Mouse (Mus musculus): ENCODE data around the gene Slc1a3. TPM values are rescaled to one million over a fixed set of nuclear protein-coding genes. Genes with fewer than 3 reads are reported as not detected.

The Slc1a3 gene
- total RNA-seq, 2 experiments from 2014 or later = 419 to 424 TPM

DNA sequence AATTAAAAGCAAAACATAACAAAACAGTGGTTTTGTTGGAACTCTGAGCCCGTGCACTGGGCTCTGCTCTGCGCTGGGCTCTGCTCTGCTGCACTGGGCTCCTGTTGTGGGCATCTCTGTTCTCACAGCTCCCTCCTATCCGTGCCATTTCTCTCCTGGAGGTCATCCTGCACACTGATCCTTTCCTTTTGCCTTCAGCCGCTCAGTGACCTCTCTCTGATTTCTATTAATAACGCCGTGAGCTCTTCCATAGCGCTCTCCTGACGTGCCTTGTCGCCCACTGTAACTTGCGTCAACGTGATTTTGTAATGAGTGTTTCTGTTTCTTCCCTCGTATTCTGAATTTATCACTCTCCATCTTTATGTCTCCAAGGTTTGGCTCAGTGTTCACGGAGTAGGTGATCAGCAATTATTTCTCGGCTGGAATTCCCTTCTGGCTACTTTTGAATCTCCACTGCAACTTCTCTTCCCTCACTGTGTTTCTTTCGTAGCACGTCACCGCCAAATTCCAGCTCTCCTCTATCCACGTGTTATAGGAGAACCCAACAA is 91.0 kb downstream of the Slc1a3 start:
- no peak for DNase-seq (ENCODE audit: extremely low spot score in 1 of 2, low spot score in 1 of 2)

DNA sequence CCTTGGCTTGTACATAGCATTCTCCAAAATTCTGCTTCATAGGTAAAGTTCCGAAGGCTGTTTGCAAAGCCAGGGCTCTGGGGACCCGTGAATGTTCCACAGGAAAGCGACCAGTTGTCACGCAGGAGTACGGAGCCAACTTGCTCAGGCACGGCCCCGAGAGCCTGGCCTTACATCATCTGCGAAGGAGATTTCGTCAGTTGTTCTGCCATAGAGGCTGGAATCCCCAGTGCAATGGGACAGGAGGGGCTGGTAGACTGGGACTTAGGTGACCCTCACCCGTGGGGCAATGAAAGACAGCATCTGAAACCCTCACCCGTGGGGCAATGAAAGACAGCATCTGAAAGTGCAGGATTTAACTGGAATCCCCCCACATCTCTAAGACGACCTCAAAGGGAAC is 94.3 kb downstream of the Slc1a3 start:
- DNase-seq (ENCODE audit: extremely low spot score in 1 of 2, low spot score in 1 of 2) = no peak

DNA sequence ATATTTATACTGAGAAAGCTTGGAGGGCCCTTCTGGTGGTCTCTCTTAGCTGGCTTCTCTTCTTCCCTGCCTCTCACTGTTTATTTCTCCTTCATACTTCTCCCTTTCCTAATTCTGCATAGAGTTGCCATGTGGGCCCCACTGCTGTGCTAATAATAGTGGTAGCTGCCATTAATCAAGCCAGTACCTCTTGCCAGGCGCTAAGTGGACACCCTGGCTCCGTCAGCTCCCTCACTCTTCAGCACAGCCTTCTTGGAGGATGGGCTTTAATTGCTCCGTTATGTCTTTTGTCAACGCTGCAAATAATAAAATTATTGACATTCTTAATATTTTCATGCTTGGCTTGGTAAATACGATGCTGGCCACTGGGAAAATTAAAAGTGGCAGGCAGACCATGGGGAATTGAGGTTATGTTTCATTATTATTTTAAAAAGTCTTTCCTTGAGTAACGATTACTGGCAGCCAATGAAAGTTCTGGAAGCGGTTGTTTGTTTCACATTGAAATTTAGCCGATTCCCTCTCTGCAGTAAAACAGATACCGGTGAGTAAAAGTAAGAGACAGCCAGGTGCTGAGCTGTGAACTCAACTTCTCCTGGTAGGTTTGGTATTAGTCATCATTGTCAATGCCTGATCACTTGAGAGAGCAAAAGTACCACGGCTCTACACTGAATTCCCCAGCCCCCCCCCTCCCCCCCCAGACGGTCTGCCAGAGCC is 94.9 kb downstream of the Slc1a3 start:
- DNase-seq (ENCODE audit: extremely low spot score in 1 of 2, low spot score in 1 of 2) = no peak

DNA sequence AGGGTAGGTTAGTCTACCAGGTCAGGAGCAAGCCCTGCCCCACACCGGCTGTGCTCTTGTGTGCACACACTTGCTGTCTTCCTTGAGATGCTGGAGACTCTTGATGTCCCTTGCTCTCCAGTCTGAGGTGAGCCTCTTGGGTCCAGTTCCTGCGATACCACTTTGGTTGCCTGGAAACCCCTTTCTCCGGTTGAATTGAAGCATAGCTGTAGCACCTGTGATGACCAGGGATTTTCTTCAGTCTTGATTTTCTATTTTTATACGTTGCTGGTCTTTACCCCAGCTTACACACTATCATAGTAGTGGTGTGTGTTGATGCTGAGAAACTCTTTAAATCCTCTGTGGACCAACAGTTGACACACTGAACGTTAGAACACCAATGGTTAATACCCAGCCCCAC is 95.9 kb downstream of the Slc1a3 start:
- DNase-seq (ENCODE audit: extremely low spot score in 1 of 2, low spot score in 1 of 2) = no peak

DNA sequence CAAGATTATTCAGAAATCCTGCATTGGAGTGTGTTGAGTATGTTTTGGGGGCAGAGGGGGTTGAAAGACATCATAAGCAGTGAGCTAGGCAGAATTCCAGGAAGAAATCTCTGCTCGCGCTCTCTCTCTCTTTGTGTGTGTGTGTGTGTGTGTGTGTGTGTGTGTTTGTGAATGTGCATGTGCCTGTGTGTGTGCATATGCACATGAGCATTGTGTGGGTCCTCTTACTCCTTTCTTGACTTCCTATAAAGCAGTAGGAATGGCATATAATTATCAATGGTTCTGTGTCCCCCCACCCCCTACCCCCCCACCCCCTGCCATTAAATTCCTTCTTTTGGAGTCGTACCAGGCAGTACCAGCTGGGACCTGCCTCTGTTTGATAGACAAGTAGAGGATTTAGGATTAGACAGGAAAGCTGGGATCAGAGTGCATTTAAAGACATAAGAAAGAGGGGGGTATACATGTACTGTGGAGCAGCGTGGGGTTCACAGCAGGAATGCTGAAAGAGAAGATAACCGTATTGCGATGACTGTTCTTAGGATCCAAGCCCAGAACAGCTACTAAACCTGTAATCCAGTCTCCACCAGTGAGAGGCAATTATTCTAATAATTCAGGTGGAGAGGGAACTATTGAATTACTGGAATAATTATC is 104.9 kb downstream of the Slc1a3 start:
- no peak for DNase-seq (ENCODE audit: extremely low spot score in 1 of 2, low spot score in 1 of 2)

DNA sequence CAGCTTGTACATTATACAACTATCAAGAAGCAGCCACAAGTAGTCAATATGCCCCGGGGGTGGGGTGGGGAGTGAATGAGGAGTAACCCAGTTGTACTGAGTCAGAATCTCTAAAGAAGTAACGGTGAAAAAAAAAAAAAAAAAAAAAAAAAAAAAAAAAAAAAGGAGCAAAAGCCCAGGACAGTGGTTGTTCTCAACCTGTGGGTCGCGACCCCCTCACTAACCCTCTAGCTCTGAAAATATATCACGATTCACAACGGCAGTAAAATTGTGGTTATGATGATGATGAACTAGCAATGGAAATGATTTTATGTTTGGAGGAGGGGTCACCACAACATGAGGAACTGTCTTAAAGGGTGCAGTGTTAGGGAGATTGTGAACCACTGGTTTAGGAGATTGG is 108.2 kb downstream of the Slc1a3 start:
- DNase-seq (ENCODE audit: extremely low spot score in 1 of 2, low spot score in 1 of 2) = no peak

DNA sequence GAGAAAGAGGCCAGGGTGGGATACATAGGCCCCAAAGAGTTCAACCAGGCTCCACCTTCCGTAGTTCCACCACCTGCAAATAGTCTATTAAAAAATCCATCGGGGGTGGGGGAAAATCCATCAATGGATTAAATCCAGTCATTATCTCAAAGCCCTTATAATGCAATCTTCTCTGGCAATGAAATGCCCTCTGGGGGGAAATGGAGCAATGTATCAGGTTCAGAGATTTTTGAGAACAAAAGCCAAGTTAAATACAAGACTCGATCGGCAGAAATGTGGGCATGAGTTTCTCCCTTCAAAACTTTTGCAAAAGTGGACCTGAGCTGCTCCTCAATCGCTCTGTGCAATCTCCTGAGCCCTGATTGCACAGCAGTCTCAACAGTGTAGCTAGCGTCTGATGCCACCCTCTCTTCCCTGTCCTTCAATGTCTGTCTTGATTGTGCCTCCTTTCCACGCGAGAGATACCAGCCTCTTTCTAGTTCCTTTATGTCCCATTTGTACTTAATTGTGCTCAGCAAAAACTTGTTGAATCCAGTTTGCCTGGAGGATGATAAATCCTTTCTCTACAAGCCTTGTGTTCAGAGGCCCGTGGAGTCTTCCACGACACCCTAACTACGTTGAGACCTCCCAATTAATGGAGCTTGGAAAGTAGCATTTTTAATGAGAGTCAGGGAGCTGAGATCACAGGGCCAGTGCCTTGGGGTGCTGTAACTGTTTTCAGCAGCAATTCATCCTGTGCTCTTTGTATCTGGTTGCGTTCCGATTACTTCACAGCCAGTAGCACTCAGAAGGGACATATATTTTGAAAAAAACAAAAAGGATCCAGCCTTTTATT is 109.0 kb downstream of the Slc1a3 start:
- DNase-seq (ENCODE audit: extremely low spot score in 1 of 2, low spot score in 1 of 2) = no peak

DNA sequence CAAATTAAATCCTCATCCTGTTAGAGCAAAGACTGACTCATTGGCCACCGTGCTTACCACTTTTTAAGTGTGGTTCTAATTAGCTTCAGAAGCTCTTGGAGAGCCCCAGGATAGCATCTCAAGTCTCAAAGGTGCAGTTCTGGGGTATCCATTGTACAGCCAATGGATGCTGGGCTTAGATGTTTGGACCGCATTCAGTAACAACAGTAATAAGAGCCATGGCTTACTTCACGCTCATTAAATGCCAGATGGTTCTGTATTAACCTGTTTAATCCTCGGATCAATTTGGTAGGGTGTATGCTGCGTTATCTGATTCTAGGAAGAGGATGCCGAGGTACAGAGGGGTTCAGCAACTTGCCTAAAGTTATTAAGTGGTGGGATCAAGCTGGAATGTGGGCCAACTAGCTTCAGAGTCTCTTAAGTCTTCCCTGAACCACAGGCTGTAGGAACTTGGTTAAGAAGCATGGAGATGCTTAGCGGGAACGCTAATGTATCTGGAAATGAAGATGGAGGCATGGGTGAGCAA is 114.1 kb downstream of the Slc1a3 start:
- no peak for DNase-seq (ENCODE audit: extremely low spot score in 1 of 2, low spot score in 1 of 2)

DNA sequence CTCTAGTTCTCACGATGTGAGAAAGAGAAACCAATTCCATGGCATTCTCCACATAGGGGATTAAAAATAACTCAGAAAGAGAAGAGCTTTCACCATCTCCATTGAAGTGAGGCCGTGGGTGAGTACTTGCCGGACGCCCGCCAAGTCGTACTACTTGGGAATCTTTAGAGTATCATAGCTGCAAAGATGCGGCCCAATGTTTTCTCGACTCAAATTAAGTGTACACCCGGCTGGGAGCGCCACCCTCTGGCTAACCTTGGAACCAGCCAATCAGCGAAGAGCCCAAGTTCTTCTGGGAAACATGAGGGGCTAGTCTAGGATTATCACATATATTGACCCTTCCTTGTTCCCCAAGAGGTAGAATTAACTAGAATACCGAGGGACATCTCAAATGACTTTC is 115.3 kb downstream of the Slc1a3 start:
- DNase-seq (ENCODE audit: extremely low spot score in 1 of 2, low spot score in 1 of 2) = no peak

DNA sequence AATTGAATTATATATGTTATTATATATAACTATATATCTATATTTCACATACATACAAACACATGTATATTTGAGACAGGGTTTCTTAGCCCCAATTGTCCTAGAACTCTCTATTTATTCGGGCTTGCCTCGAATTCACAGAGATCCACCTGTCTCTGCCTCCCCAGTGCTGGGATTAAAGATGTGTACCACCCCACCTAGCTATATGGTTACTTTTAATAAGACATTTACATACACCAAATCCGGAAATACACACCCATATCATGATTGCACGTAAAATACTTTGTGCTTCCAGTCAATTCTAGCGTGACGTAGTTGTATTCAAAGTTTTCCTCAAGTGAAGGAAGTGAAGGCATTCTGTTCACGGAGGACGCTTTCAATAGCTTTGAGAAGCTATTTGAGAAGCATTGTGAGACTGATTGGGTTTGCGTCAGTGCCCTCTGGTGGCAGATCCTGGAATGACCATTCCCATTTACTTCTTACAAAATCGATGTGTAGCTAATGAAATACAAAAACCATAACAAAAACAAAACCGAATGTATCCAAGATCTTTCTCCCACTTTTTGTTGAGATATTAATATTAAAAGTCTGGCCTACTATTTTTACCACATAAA is 121.0 kb downstream of the Slc1a3 start:
- peak; percentile 68 to 83 for DNase-seq (ENCODE audit: extremely low spot score in 1 of 2, low spot score in 1 of 2)

DNA sequence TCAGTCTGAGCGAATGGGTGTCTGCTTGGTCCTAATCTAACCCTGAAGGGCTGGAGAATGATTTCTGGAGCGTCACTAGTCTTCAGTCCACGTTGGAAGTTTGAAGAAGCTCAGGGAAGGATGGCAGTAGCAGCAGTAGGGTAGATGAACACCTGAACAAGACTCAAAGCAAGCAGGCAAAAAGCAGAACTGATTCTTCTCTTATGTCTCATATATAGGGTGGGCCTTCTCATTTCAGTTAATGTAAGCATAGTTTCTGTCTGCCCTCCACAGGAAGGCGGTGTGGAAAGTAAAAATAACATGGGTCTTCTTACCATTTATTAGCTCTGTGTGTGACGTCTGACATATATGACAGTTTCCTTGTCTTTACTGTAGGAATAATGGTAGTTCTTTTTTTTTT is 122.5 kb downstream of the Slc1a3 start:
- no peak for DNase-seq (ENCODE audit: extremely low spot score in 1 of 2, low spot score in 1 of 2)

DNA sequence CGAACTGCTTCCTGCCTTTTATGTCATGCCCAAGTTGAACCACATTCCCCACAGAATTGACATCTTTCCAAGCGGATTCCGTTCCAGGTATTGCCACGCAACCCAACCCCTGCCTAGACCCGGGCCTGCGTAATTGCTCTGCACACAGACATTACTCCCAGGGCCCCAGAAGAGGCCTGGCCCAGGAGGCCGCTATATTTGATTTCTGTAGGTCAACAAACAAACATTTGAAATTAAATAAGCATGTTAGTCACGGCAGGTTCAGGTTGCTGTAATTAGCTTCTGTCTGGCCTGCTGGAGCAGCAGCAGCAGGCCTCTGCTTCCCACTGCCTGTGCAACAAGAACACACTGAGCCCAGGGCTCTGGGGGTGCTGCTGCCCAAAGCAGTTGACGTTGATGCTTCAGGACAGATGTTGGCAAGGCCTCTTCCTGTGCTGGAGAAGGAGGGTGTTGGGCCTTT is 123.7 kb downstream of the Slc1a3 start:
- DNase-seq (ENCODE audit: extremely low spot score in 1 of 2, low spot score in 1 of 2) = no peak

Other genes with a start within 250 kb of the Slc1a3 start
- gene Gm2310, start 190.8 kb downstream of the Slc1a3 start, total RNA-seq (2021) = not detected